Mouse (Mus musculus): ENCODE results near the gene Akap2.
"Not testable (repeated sequence)": the region's sequence is repeated elsewhere in the genome, so short reads cannot be mapped to it uniquely, and the experiment has no call there.

The Akap2 gene

GRCm38 (mm10) chr4:57883520-57884421 lies 166.3 kb downstream of the Akap2 start:
- DNase-seq: no peak

DNA sequence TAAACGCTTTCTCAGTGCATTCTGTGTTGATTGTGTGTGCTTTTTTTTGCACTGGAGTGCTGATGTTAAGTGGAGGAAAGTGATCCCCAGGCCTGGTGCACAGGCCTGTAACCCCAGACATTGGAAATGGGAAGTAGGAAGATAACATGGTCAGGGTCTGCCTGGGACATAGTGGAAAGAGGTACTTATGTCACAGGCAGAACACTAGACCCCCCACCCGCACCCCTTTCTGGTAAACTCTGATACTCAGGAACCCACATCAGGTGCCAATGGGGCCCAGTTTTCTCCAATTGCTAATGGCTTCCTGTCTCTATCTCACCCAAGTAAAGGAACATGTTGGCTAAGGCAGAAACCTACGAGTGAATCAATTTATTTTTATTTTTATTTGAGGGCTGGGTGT lies 167.1 kb downstream of the Akap2 start:
- DNase-seq: no peak

DNA sequence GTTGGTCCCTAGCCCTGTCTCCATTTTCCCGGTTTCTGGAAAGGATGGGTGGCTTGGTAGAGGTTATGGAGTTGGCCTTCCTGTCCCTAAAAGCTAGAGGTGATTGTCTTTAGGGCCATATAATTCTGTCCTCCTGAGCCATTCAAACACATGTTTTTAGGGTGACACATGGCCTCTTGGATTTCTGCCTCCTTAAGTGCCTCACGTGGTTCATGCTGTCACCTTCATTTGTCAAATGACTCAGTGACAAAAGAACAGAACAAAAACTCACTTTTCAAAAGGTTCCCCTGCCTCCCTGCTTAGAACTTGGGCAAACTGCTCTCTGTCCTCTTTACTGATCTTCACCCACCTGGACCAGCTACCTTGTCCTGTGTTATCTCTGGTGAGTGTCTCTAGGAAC lies 167.7 kb downstream of the Akap2 start:
- DNase-seq: no peak

DNA sequence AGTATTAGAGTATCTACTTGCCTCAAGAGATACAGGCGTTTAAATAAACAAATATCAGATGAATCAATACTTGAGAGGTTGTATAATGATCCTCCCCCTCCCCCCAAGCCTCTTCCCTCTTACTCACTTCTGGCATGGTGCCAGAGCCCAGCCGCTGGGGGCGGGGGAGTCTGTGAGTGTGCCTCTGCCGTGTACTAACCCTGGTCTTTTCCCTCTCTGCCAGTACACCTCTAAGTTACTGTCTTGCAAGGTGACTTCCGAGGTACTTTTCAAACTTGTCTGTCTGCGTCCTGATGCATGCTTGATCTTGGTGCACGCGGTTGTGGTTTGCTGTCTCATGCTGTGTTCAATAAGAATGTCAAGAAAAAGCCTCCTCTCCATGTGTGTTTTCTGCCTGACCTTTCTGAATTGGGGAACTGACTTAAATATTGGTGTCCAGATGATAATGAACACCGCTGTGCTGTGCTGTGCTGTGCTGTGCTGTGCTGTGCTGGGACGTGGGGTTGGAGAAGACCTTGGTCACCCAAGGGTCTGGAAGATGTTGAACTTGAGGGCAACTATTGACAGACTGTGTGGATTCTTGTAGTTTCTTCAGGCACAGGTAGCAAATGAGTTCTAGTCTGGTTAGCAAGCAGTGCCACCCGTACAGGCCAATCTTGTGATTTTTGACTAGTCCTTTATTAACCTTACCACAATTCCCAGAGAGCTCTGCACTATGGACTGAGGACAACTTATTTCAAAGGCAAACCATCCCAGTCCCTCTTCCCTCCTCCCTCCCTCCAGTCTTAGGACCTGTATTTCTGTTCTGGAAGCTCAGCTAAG lies 168.8 kb downstream of the Akap2 start:
- no peak for DNase-seq

- no peak for DNase-seq
These were observed 169.4 kb downstream of the Akap2 start for GRCm38 (mm10) chr4:57886888-57887230.

- DNase-seq: no peak
These were observed 170.8 kb downstream of the Akap2 start for GRCm38 (mm10) chr4:57888246-57888645.

DNA sequence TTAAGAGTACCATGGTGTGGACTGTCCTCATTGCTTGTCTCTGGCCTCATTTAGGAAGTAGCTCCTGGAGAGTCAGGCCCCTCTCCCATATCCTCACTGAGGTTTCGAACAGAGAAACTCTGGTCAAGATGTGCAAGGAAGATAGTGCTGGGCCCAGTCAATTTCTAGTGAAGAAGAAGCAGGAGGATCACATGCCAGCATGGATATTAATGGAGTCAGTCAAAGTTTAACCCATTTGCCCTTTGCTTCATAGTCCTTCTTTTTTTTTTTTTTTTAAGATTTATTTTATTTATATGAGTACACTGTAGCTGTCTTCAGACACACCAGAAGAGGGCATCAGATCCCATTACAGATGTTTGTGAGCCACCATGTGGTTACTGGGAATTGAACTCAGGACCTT lies 171.5 kb downstream of the Akap2 start:
- not testable (repeated sequence) for DNase-seq

GRCm38 (mm10) chr4:57889773-57890172 lies 172.3 kb downstream of the Akap2 start:
- DNase-seq: no peak

GRCm38 (mm10) chr4:57892001-57892586 lies 174.6 kb downstream of the Akap2 start:
- DNase-seq: no peak

DNA sequence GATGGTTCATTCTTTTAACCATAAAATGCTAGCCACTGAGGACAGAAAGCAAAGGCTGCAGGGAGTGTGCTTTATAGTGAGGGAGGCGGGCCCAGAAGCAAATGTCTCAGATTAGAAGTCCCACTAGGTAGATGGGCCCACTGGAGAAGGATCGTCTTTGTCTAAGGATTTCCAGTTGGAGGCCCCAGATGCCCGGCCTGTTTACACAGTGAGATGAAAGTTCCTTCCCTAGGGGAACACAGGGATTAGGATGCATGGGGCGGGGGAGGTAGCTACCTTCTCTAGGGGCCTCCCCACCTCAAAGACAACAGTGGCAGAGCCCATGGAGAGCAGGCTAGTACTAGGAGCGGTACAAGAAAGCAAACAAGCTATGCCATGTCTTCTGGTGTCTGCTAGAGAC lies 177.7 kb downstream of the Akap2 start:
- DNase-seq: no peak

DNA sequence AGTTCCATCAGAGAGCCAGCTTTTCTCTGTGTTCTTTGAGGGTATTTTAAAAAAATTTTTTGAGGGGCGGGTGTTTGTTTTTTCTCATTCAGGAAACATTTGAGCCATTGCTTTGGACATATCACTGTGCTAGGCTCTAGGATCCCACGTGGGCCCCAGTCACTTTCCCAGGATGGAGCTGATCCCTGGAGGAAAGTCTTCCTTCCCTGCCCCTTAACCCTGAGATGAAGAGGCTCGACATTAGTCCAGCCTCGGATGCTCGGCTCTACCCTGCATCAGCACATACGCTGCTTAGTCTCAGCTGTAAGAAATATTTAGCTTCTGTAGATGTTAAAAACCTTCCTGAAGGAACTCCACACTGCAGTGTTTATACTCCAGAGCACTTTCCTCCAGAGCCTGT lies 178.4 kb downstream of the Akap2 start:
- DNase-seq: no peak

- DNase-seq: no peak
These were observed 179.2 kb downstream of the Akap2 start for GRCm38 (mm10) chr4:57896631-57897030.

DNA sequence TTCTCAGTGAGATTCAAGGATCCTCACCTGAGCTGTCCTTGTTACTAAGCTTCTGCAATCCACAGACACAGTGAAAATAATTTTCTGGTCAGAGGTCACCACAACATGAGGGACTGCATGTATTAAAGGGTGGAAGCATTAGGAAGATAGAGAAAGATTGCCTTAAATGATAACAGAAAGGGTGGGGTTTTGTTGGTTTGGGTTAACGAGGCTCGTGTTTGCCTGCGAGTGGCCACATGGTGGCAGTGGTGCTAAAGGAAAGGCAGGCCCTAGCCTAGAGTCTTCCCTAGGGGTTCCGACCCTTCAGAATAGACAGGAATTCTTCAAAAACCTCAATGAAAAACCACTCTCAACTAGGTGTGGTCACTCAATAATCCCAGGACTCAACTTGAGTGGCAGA lies 183.8 kb downstream of the Akap2 start:
- peak; percentile 15 for DNase-seq

DNA sequence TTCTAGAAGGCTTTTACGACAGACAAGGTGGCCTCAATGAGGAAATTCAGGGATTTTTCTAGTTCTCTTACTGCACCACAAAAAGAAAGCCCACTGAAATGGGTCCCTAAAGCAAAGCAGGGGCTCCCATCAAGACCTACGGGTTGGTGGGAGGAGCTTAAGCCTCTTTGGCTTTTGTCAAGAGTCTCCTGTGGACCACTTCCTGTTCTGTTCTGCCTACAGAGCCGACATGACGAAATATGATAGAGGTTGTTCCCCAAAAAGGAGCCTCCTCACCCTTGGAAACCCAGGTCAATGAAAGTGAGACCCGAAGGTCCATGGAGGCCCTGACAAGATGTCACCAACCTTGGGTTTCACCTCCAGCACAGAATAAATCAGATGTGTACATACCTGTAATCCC lies 185.2 kb downstream of the Akap2 start:
- DNase-seq: no peak

DNA sequence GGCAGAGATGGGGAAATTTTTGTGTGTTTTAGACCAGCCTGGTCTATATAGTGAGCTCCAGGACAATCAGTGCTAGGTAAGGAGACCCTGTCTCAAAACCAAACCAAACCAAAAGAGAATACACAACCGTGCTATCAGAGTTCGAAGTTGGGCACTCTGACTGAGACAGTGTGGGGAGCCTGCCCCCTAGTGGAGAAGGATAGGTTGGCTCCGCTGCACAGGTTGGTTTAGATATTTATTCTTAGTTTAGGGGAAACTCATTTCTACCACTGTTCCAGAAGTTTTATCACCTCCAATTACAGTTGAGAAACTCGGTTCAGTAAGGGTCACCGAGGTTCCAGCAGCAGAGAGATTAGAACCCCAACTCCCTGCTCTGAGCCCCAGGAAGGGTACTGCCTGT lies 186.8 kb downstream of the Akap2 start:
- no peak for DNase-seq

DNA sequence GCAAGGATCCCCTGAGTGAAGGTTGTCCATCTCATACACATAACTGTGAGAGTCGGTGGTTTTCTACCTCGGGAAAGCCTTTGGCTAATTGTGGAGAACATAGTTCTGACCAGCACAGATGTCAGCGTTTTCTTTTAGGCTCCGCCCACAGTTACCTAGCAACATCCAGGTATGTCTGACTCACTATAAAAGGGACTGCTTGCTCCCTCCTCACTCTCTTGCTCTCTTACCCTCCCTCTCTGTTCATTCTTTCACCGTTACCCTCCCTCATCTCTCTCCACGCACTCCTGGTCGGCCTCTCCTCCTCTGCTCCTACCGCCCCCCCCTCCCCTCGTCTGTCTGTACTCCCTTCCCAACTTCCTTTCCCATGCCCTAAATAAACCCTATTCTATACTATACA lies 187.2 kb downstream of the Akap2 start:
- DNase-seq: no peak

DNA sequence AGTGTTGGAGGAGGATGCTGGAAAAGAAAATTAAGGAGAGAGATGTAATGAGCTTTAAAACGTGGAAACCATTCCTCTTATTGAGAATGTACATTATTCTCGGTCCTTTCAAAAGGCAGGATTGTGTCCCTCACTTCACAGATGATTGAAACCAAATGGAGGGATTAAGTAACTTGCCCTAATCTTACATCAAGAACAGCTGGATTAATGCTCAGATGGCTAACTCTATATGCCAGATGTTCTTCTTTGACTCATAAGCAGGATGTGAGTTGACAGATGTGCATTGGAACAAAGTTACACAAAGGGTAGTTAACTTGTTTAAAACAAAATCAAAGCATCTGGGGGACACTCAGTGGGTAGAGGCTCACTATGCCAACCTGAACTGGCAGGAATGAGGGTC lies 189.3 kb downstream of the Akap2 start:
- DNase-seq: no peak

GRCm38 (mm10) chr4:57908860-57909259 lies 191.4 kb downstream of the Akap2 start:
- no peak for DNase-seq

- no peak for DNase-seq
These were observed 195.6 kb downstream of the Akap2 start for GRCm38 (mm10) chr4:57913021-57913420.

GRCm38 (mm10) chr4:57914193-57915190 lies 197.0 kb downstream of the Akap2 start:
- DNase-seq: peak; percentile 12

GRCm38 (mm10) chr4:57915216-57915965 lies 197.9 kb downstream of the Akap2 start:
- DNase-seq: peak; percentile 71

- DNase-seq: peak; percentile 26
These were observed 198.8 kb downstream of the Akap2 start, which contains the start of gene D630039A03Rik for GRCm38 (mm10) chr4:57916201-57916661. TSS of gene D630039A03Rik (minus strand) at chr4:57916297.

Data from cerebellum, adult 11 months (tissue).